Mouse (Mus musculus): Measurements from ENCODE around the gene Dact2. TPM values are rescaled to one million over a fixed set of nuclear protein-coding genes. Genes with fewer than 3 reads are reported as not detected.

Gene Dact2
- total and polyA plus RNA-seq, 3 experiments: not detected

GRCm38 (mm10) chr17:14166746-14167432, 37.2 kb downstream of the Dact2 start:
- H3K9me3 ChIP-seq (replicated peaks; ENCODE audit: insufficient read depth, low read length): no peaks in the 10 kb centered on the region
- no peaks in the 10 kb centered on the region for H3K4me1 ChIP-seq (ENCODE audit: control insufficient read depth in 1 of 2, insufficient read depth in 2 of 2, low read length in 2 of 2)
- H3K79me2 ChIP-seq (ENCODE audit: control insufficient read depth, insufficient read depth, low read length, poor library complexity): no peaks in the 10 kb centered on the region
- H3K9ac ChIP-seq (ENCODE audit: control insufficient read depth, low read depth, low read length, poor library complexity, severe bottlenecking): no peak overlapping the region
- no peak for DNase-seq (ENCODE audit: low read depth, low spot score)
- H3K27ac ChIP-seq (ENCODE audit: control insufficient read depth, low read depth, low read length): no peak overlapping the region
- TF ChIP-seq ETS1 (IDR thresholded peaks at IDR 0.05; ENCODE audit: low read depth, low read length): no peak
- no peak overlapping the region for H3K4me3 ChIP-seq (ENCODE audit: control insufficient read depth in 1 of 2, insufficient read depth in 1 of 2, low read depth in 2 of 2, low read length in 2 of 2)
- no peaks in the 10 kb centered on the region for H3K27me3 ChIP-seq (ENCODE audit: control insufficient read depth in 1 of 2, insufficient read depth in 2 of 2, low read length in 2 of 2)
- no peaks in the 10 kb centered on the region for H3K36me3 ChIP-seq (ENCODE audit: control insufficient read depth in 1 of 2, insufficient read depth in 2 of 2, low read length in 2 of 2)

GRCm38 (mm10) chr17:14165934-14166610, 38.0 kb downstream of the Dact2 start:
- no peak overlapping the region for H3K4me3 ChIP-seq (ENCODE audit: control insufficient read depth in 1 of 2, insufficient read depth in 1 of 2, low read depth in 2 of 2, low read length in 2 of 2)
- H3K9ac ChIP-seq (ENCODE audit: control insufficient read depth, low read depth, low read length, poor library complexity, severe bottlenecking): no peak overlapping the region

GRCm38 (mm10) chr17:14165332-14165876, 38.7 kb downstream of the Dact2 start:
- TF ChIP-seq POLR2AphosphoS5 (IDR thresholded peaks at IDR 0.05; ENCODE audit: borderline replicate concordance, low read depth, low read length) (no peak), ZKSCAN1 (IDR thresholded peaks at IDR 0.05; ENCODE audit: low read depth, low read length) (no peak), SIN3A (IDR thresholded peaks at IDR 0.05; ENCODE audit: low read length) (no peak), POLR2AphosphoS2 (IDR thresholded peaks at IDR 0.05; ENCODE audit: low read length) (no peak), TAL1 (IDR thresholded peaks at IDR 0.05; ENCODE audit: low read length) (no peak), ELF1 (IDR thresholded peaks at IDR 0.05; ENCODE audit: low read depth, low read length) (no peak), MYB (IDR thresholded peaks at IDR 0.05; ENCODE audit: low read depth, low read length) (no peak), MXI1 (IDR thresholded peaks at IDR 0.05; ENCODE audit: low read depth, low read length) (no peak), GABPA (IDR thresholded peaks at IDR 0.05; ENCODE audit: low read depth, low read length) (no peak), BHLHE40 (IDR thresholded peaks at IDR 0.05; ENCODE audit: borderline replicate concordance, low read depth, low read length) (no peak), MYC (IDR thresholded peaks at IDR 0.05; ENCODE audit: low read depth, low read length) (no peak), NELFE (IDR thresholded peaks at IDR 0.05; ENCODE audit: low read depth, low read length) (no peak)
- H3K9ac ChIP-seq (ENCODE audit: control insufficient read depth, low read depth, low read length, poor library complexity, severe bottlenecking): no peak overlapping the region
- no peak overlapping the region for H3K4me3 ChIP-seq (ENCODE audit: control insufficient read depth in 1 of 2, insufficient read depth in 1 of 2, low read depth in 2 of 2, low read length in 2 of 2)
- no peak for DNase-seq (ENCODE audit: low read depth, low spot score)
- no peaks in the 10 kb centered on the region for H3K79me2 ChIP-seq (ENCODE audit: control insufficient read depth, insufficient read depth, low read length, poor library complexity)
- no peaks in the 10 kb centered on the region for H3K27me3 ChIP-seq (ENCODE audit: control insufficient read depth in 1 of 2, insufficient read depth in 2 of 2, low read length in 2 of 2)
- no peaks in the 10 kb centered on the region for H3K4me1 ChIP-seq (ENCODE audit: control insufficient read depth in 1 of 2, insufficient read depth in 2 of 2, low read length in 2 of 2)
- no peaks in the 10 kb centered on the region for H3K36me3 ChIP-seq (ENCODE audit: control insufficient read depth in 1 of 2, insufficient read depth in 2 of 2, low read length in 2 of 2)
- no peaks in the 10 kb centered on the region for H3K9me3 ChIP-seq (replicated peaks; ENCODE audit: insufficient read depth, low read length)
- no peak overlapping the region for H3K27ac ChIP-seq (ENCODE audit: control insufficient read depth, low read depth, low read length)

More at GRCm38 (mm10) chr17:14165934-14166610, 38.0 kb downstream of the Dact2 start:
- no peak for TF ChIP-seq POLR2AphosphoS2 (IDR thresholded peaks at IDR 0.05; ENCODE audit: low read length)
- no peak for TF ChIP-seq TAL1 (IDR thresholded peaks at IDR 0.05; ENCODE audit: low read length)
- TF ChIP-seq BHLHE40 (IDR thresholded peaks at IDR 0.05; ENCODE audit: borderline replicate concordance, low read depth, low read length): no peak
- no peak for TF ChIP-seq ZMIZ1 (IDR thresholded peaks at IDR 0.05; ENCODE audit: low read depth, low read length)
- TF ChIP-seq GABPA (IDR thresholded peaks at IDR 0.05; ENCODE audit: low read depth, low read length): no peak
- TF ChIP-seq NRF1 (IDR thresholded peaks at IDR 0.05; ENCODE audit: insufficient read depth, low read depth, low read length, poor library complexity, severe bottlenecking): no peak
- no peak for TF ChIP-seq NELFE (IDR thresholded peaks at IDR 0.05; ENCODE audit: low read depth, low read length)
- TF ChIP-seq HCFC1 (IDR thresholded peaks at IDR 0.05; ENCODE audit: low read depth, low read length): no peak
- TF ChIP-seq MYB (IDR thresholded peaks at IDR 0.05; ENCODE audit: low read depth, low read length): no peak
- no peak for TF ChIP-seq ZNF384 (IDR thresholded peaks at IDR 0.05; ENCODE audit: low read depth, low read length)
- no peak for TF ChIP-seq SIN3A (IDR thresholded peaks at IDR 0.05; ENCODE audit: low read length)
- TF ChIP-seq CHD1 (IDR thresholded peaks at IDR 0.05; ENCODE audit: low read depth, low read length): no peak
- TF ChIP-seq SMC3 (IDR thresholded peaks at IDR 0.05; ENCODE audit: low read depth, low read length): no peak
- TF ChIP-seq MEF2A (IDR thresholded peaks at IDR 0.05; ENCODE audit: extremely low read depth, insufficient replicate concordance, low read depth, low read length, poor library complexity, severe bottlenecking): no peak
- no peak for TF ChIP-seq ETS1 (IDR thresholded peaks at IDR 0.05; ENCODE audit: low read depth, low read length)
- no peak for TF ChIP-seq TBP (IDR thresholded peaks at IDR 0.05; ENCODE audit: low read depth, low read length)
- Histone ChIP-seq H3K79me2 (ENCODE audit: control insufficient read depth, insufficient read depth, low read length, poor library complexity) (no peaks in the 10 kb centered on the region), H3K27me3 (ENCODE audit: control insufficient read depth in 1 of 2, insufficient read depth in 2 of 2, low read length in 2 of 2) (no peaks in the 10 kb centered on the region), H3K36me3 (ENCODE audit: control insufficient read depth in 1 of 2, insufficient read depth in 2 of 2, low read length in 2 of 2) (no peaks in the 10 kb centered on the region), H3K4me1 (ENCODE audit: control insufficient read depth in 1 of 2, insufficient read depth in 2 of 2, low read length in 2 of 2) (no peaks in the 10 kb centered on the region), H3K27ac (ENCODE audit: control insufficient read depth, low read depth, low read length) (no peak overlapping the region), H3K9me3 (replicated peaks; ENCODE audit: insufficient read depth, low read length) (no peaks in the 10 kb centered on the region)
- DNase-seq (ENCODE audit: low read depth, low spot score): no peak
